Mouse (Mus musculus): Measurements from ENCODE around the gene 2310061I04Rik. TPM values are rescaled to one million over a fixed set of nuclear protein-coding genes. Genes with fewer than 3 reads are reported as not detected.

2310061I04Rik gene
- total RNA-seq, 2 experiments from 2014 or later = 7.5 to 51.8 TPM

DNA sequence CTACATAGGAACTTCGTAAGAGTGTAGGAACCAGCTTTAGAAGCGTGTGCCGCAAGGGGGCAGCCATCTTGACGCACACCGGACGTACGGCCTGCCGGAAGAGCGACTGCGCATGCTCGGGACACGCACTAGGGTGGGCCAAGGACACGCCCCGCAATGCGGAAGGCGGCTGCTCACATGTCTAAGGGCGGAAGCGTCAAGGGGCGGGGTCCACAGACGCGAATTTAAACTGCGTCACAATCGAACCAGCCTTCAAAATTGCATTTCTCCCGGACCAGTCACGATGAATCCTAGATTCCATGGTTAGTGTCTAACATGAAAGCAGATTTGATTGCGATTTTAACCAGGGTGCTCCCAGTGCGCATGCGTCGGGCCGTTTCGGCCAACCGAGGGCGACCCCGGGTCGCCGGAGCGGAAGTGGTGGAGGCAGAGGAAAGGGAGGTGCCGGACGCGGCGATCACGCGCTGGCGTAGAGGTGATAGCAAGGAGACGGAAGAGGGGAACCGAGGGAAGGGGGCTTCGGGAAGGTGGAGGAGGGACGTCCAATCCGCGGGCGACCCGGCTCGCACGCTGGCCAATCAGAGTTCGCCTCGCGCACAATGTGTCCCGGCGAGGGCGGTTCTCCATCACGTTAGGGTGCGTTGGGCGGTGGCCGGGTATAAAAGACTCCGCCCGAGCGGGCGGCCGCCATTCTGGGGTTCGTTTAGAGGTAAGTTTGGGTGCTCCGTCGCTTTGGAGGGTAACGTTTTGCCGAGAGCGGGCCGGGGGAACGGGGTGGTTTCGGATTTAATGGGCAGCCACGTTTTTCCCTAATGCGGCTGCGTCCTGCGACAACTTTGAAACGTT is 19.3 kb upstream of the 2310061I04Rik start, which contains the start of the genes Mrps18b and Ppp1r10:
Gene Mrps18b (minus strand): TSS at position 93 of the 846 bp plus-strand sequence.
Gene Ppp1r10 (plus strand): TSS at position 138 of the 846 bp plus-strand sequence.
- peak; percentile 72 for ATAC-seq (replicated peaks; ENCODE audit: poor library complexity)

DNA sequence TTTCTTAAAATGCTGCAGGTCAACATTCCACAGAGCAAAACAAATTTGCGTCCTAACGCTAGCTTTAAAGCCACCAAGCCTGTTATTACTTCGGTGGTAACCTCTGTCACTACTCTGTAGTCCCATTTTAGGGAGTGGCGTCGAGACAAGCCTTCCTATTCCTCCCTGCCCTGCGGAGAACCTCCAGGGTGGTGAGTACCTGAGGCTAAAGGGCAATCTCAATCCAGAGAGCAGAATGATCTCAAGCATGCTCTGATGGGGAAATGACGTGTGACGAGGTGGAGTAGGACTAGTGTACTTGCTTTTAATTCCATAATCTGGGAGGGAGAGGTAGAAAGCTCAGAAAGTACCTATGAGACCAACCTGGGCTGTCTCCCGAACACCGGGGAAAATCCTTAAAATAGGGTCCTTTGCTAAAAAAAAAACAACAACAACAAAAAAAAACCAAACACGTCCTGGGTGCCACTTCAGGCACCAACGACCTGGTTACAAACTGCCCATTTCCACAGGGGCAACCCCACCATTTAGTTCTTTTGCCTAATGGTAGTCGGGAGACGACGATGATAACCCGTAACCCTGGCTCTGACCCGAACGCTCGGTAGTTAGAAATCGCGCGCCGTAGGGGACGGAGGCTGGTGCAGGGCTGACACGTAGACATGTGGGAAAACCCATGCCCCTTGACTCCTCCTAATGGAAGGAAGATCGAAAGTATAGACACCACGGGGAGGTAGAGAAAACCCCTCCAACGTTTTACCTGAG is 18.5 kb upstream of the 2310061I04Rik start:
- peak; percentile 1 for ATAC-seq (replicated peaks; ENCODE audit: poor library complexity)

DNA sequence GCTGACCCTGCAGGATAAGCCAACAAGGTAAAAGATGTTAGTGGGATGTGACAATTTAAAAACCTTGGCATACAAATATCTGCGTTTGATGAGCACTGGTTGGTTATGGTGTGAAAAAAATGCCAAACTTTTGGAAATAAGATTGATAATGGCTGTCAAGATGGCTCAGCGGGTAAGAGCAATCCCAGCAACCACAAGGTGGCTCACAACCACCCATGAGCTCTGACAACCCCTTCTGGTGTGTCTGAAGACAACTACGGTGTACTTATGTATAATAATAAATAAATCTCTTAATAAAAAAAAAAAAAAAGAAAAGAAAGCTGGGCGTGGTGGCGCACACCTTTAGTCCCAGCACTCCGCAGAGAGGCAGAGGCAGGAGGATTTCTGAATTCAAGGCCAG is 17.7 kb upstream of the 2310061I04Rik start:
- ATAC-seq (replicated peaks; ENCODE audit: poor library complexity) = no peak

DNA sequence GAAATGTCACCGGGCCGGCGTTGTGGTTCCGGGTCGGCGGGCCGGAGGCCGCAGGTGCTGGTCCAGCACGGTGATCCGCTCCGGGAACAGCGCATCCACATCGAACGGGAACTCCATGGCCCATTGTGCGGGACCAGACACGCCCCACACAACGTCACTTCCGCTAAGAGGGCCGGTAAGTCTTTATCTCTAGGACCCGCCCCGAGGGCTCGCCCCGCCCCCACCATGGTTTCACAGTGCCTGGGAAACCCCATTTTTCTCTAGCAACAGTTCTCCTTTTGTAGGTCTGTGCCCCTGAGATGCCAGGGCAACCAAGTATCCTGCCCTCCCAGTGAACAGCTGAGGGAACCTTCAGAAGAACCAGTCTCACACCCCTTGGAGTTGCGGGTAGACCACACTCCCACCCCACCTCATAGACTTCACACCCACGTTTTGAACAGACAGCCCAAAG is 12.7 kb upstream of the 2310061I04Rik start, which contains the start of gene Atat1:
Gene Atat1 (minus strand): TSS at position 157 of the 451 bp plus-strand sequence.
- peak; percentile 97 for ATAC-seq (replicated peaks; ENCODE audit: poor library complexity)

DNA sequence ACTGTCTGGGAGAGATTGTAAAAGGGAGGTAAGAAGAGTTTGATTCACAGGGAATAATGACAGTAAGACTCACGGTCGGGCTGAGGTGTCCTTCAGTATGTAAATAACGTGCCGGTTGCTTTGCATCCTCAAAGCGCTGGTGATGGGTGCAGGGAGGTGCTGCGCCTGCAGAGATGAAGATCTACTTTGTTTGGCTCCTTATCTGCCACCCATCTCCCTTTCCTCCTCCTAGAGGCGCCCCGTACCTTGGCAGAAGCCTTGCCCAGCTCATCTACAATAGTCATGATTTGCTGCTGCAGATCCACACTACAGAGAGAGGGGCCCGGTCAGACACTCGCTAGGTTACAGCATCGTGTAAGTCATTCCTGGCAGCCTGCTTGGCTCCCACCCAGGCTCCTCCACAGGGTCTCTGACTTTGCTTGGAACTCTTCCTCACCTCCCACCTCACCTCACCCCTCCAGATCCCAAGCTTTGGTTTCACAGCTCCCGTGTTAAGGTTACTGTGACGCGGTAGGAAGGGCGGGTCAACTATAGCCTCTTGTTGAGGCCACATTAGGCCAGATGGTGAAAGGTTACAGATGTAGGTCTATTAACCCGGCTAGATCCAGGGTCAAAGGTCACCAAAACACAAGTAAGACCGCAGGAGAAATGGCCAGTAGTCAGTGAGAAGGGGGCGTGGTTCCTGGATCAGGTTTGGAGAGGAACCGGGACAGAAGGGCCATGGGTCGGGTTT is 12.1 kb upstream of the 2310061I04Rik start:
- peak; percentile 25 for ATAC-seq (replicated peaks; ENCODE audit: poor library complexity)

DNA sequence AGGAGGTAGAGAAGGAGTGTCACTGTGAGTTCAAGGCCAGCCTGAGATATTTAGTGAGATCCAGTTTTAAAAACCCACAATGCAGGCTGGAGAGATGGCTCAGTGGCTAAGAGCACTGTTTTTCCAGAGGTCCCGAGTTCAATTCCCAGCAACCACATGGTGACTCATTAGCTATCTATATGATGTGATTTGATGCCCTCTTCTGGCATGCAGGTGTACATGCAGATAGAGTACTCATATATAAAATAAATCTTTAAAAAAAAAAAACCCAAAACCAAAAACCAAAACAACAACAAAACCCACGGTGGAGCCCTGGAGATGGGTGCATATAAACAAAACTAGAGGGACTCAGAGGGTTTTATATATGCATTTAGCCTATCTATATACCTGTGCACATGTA is 10.4 kb upstream of the 2310061I04Rik start:
- no peak for ATAC-seq (replicated peaks; ENCODE audit: poor library complexity)

DNA sequence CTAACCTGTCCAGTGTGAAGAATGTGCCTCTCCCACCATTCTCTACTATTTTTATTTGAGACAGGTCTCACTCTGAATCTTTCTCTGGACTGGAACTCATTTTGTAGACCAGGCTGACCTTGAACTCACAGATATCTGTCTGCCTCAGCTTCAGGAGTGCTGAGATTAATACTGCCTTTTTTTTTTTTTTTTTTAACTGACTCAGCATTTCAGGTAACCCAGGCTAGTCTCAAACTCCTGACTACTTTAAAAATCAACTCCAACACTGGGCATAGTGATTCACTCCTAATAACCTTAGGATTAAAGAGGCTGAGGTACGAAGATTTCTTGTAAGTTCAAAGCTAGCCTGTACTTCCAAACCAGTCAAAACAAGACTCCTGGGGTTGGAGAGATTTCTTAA is 8.4 kb upstream of the 2310061I04Rik start:
- no peak for ATAC-seq (replicated peaks; ENCODE audit: poor library complexity)

DNA sequence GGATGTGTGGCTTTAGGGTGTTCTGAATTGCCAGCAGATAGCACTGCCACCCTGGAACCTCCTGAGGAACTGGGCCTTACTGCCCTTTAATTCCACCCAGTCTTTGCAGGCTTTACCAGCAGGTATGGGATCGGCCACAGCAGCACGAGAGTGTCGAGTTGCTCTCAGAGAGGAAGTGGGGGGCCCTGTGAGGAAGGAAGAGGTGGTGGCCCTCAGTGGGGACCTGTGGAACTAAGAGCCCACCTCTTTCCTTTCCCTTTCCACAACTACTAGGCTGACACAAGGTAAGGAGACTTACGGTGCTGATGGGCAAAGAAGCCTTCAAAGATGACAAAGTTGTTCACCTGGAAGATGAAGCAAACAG is 6.7 kb upstream of the 2310061I04Rik start:
- peak; percentile 32 for ATAC-seq (replicated peaks; ENCODE audit: poor library complexity)

DNA sequence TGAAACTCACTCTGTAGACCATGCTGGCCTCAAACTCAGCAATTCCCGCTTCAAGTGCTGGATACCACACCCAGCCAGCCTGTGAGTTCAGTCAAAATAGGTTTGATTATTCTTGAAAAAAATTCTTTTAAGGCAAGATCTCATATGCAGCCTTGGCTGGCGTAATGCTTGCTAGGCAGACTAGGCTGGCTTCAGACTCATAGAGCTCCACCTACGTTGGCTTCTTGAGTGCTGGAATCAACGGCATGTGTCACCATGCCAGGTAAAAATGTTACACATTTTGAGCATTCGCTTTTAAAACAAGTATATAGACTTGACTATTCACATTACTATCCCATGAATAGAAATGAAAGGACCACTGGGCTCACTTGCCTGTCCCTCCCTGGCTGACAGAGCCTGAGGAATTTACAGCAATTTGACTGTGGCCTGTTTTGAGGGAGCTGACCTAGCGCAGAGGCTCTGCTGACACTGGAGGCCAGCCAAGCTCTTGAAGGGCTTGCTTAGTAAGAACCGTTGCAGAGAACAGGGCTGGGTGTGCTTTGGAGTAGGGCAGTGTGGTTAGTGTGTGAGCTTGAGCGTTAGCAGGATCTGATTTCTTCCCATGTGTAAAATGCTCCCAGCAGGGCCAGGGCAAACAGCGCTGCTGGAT is 6.2 kb upstream of the 2310061I04Rik start:
- peak; percentile 56 for ATAC-seq (replicated peaks; ENCODE audit: poor library complexity)

DNA sequence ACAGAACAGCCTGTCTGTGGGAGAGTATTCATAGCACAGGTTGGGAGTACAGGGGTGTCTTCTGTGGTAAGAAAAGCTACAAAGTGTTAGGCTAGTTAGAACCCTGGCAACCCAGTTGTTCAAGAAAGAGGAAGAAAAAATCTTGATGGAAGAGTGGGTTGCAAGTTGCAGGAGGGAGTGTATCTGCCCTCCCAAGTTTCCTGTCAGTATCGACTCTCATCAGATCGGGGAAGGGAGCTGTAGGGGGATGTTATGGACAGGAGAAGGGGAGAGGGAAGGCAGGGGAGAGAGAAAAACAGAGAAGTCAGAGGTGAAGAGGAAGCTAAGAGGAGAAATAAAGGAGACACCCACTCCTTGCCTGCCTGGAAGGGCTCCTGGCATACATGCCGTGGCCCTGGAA is 3.4 kb upstream of the 2310061I04Rik start:
- no peak for ATAC-seq (replicated peaks; ENCODE audit: poor library complexity)

DNA sequence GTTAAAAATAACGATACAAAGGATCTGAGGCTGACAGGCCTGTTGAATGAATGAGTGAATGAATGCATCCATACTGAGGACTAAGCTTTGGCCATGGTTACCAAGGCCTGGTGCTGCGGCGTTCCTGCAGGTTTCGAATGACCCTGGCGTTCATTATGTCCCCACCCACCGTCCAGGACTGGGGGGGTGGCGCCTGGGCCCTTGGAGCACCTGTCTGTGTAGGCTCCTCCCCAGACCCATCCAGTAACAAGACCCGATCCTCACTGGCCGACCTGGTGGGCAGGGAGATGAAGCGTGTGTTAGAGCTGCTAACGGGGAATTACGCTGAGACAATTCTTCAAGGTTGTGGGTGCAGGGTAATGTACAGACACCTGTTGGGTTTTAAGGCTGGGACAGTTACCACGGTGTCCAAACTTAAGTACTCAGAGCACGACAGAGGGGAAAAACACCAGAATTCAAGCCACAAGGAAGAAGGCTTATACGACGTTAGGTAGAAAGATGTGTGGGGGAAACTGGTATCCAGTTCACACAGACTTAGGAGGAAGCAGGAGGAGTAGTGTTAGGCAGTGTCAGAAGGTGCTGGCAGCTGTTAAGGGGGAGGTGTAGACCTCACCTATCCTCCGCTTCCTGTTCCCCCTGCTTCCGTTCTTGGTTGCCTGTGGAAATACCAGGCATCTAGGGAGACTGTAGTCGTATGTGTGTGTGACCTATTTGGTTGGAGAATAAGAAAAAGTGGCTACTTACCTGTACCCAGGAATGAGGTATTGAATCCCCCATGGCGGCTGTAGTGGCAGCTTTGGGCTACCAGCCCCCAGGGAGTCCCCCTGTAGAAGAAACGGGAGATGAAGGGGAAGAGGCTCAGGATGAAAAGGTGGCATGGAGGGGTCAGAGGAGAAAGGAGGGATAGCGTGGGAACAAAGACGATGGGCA is 678 bp upstream of the 2310061I04Rik start:
- ATAC-seq (replicated peaks; ENCODE audit: poor library complexity) = peak; percentile 21

DNA sequence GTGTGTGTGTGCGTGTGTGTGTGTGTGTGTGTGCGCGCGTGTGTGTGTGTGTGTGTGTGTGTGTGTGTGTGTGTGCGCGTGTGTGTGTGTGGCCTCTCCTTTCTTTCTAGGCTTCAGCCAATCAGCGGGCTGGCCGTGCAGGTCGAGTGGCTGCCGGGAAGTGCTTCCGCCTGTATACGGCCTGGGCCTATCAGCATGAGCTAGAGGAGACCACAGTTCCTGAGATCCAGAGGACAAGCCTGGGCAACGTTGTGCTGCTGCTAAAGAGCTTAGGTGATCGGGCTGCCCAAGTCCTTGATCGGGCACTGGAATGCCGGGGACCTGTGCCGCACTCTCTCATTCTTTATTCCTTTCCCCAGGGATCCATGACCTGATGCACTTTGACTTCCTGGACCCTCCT is 9.5 kb downstream of the 2310061I04Rik start:
- no peak for ATAC-seq (replicated peaks; ENCODE audit: poor library complexity)

DNA sequence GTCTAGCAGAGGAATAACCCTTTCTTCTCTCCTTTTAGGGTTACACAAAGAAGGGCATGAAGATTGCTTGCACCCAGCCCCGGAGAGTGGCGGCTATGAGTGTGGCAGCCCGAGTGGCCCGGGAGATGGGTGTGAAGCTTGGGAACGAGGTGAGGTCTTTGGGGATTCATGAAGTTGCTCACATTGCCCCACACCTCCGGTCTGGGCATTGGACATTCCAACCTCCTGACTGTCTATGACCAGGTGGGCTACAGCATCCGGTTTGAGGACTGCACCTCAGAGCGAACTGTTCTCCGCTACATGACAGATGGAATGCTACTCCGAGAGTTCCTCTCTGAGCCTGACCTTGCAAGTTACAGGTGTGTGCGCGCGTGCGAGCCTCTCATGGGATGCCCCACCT is 13.5 kb downstream of the 2310061I04Rik start:
- no peak for ATAC-seq (replicated peaks; ENCODE audit: poor library complexity)

DNA sequence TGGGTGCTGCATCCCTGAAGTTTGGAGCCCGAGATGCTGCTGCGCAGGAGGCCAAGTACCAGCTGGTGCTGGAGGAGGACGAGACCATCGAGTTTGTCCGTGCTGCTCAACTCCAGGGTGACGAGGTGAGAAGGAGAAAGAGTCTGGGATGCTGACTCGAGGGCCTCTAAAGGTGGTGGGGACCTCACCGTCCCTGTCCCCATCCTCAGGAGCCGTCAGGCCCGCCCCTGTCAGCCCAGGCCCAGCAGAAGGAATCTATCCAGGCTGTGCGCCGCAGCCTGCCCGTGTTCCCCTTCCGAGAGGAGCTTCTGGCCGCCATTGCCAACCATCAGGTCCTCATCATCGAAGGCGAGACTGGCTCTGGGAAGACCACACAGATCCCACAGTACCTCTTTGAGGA is 14.3 kb downstream of the 2310061I04Rik start:
- ATAC-seq (replicated peaks; ENCODE audit: poor library complexity) = no peak

DNA sequence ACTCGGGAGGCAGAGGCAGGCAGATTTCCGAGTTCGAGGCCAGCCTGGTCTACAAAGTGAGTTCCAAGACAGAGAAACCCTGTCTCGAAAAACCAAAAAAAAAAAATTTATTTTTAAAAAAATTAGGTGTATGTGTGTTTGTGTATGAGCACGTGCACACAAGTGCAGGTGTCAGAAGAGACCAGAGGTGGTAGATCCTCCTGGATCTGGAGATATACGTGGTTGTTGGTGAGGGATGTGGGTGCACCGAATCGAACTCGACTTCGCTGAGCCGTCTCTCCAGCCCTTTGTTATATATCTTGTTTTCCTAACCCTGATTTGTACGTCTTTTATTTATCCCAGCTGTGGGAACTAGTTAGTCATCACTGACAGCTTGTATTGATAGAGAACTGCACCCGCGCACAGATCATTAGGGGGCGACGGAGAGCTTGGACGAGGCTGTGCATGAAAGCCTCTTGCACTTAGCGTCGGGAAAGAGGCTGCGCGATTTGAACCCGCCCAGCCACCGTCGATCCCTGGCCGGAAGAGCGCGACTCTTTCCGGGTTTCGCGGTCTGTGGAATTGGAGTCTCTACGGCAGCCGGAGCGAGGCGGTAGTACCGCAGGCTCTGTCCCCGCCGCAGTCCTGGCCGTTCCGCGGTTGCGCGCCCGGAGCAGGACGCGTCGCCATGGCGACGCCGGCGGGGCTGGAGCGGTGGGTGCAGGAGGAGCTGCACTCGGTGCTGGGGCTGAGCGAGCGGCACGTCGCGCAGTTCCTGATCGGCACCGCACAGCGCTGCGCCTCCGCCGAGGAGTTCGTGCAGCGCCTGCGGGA is 17.8 kb downstream of the 2310061I04Rik start, which contains the start of gene Dhx16:
Gene Dhx16 (plus strand): TSS at position 575 of the 813 bp plus-strand sequence.
- ATAC-seq (replicated peaks; ENCODE audit: poor library complexity) = peak; percentile 99

DNA sequence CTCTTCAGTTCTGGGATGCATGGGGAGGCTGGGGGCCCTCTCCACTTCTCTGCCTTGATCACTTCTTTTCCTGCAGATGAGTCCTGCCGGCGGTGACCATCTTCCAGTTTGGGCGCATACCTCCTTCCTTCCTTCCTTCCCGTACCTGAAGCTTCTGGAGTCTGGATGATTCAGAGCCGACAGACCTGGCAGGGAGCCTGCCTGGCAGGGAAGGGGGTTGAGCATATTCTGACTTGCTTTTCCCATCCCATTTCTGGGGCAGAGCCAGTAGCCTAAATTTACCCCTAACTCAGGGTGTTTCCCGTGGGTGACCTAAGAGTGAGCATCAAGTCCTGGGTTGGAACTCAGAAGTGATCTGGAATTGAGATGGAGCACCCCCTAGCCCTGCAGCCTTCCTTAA is 22.5 kb downstream of the 2310061I04Rik start:
- ATAC-seq (replicated peaks; ENCODE audit: poor library complexity) = no peak

DNA sequence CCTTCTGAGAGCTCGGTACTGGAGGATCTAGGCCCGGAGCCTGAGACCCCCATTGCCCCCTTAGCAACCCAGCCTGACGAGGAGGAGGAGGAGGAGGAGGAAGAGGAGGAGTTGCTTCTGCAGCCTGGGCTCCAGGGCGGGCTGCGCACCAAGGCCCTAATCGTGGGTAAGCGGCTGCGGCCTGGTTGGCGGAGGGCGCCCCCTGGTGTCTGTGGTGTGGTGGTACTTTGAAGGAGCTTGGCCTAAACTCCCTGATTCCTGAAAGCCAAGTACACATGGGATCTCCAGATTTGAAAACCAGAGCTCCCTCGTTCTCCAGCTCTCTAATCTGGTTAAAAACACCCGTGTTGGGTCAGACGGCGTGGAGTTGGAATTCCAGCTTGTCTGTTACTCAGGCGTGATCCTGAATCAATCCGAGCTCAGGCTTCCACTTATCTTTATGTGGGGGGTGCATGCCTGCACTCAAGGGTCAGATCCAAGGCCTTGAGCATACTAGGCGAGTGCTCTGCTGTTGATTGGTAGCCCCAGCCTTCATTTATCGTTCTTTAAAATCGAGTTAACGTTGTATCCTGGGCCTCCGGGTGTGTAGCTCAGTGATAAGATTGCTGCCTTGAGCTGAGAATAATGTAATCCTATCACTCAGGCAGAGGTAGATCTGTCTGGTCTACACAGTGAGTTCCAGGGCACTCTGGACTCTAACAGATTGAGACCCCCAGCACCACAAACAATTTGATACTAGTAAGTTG is 23.3 kb downstream of the 2310061I04Rik start:
- ATAC-seq (replicated peaks; ENCODE audit: poor library complexity) = peak; percentile 71

Measured in megakaryocyte progenitor cell, adult 5-6 weeks (primary cell).